Mouse (Mus musculus) ES-Bruce4 (cell line): ENCODE measurements around the gene Nop14.

ENCODE experiments used
- CTCF ChIP-seq: IDR thresholded peaks from one replicate; pipeline ENCODE4 v1.8.1; 2011; ENCODE audit warnings: low read depth, low read length
- EP300 ChIP-seq: IDR thresholded peaks from 2 replicates; pipeline ENCODE4 v1.6.1; 2011; ENCODE audit warnings: low read depth, low read length; ENCODE audit not compliant: insufficient read depth
- POLR2A ChIP-seq: IDR thresholded peaks from one replicate; pipeline ENCODE4 v1.8.1; 2011; ENCODE audit warnings: low read length; ENCODE audit not compliant: insufficient read depth

DNA sequence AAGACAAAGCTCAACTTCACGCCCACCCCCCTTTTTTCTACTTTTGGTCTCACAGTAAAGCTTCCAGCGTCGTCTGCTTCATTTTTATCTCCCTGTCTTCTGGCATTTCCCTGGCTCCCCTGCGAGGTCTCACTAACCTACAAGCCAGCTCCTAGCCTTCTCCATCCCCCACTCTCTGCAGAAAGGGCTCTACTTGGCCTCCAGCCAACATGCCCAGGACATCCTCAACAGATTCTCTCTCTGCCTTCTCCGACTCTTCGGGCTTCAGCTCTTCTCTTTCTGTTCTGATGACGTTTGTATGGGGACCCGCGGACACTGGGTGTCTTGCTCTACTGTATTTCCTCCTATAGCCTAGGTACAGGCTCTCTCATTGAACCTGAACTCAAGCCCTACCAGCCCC, 5.1 kb downstream of the Nop14 start:
- no peak for TF ChIP-seq POLR2A
- TF ChIP-seq CTCF, result no peak
- TF ChIP-seq EP300, result no peak
